Mouse (Mus musculus) lung, postnatal 0 days (tissue): ENCODE measurements at regions not wholly inside any gene's neighbourhood (a gene's known extent, or its start where the extent isn't known, plus 50 kb on each side); places are given as distances from the start of the nearest gene placed in this dataset.

Experiments
- ATAC-seq: fragments of 200-750 bp; cut with Nextera tagmentation; 2 replicates; pipeline ENCODE4 v1.8.0; 2017; ENCODE audit warnings: moderate library complexity
- DNase-seq: peaks from one replicate; pipeline ENCODE4 v3.0.0-alpha.2; 2016; ENCODE audit warnings: low spot score
- H3K27ac ChIP-seq: fragments of 300-500 bp; sonication (generic); 2 replicates; pipeline ENCODE4 v1.5.1; 2014; ENCODE audit warnings: antibody characterized with exemption, mild to moderate bottlenecking, low read length, mixed read lengths
- H3K27me3 ChIP-seq: fragments of 300-500 bp; sonication (generic); replicated peaks from 2 replicates; pipeline ENCODE4 v1.6.1; 2014; ENCODE audit warnings: low read length, mixed read lengths; ENCODE audit not compliant: insufficient read depth
- H3K36me3 ChIP-seq: fragments of 300-500 bp; sonication (generic); 2 replicates; pipeline ENCODE4 v1.6.1; 2014; ENCODE audit warnings: low read length, mixed read lengths; ENCODE audit not compliant: insufficient read depth
- H3K4me1 ChIP-seq: fragments of 300-500 bp; sonication (generic); 2 replicates; pipeline ENCODE4 v1.6.1; 2014; ENCODE audit warnings: antibody characterized with exemption, low read depth, low read length, mixed read lengths; ENCODE audit not compliant: insufficient read depth
- H3K4me2 ChIP-seq: fragments of 300-500 bp; sonication (generic); replicated peaks from 2 replicates; pipeline ENCODE4 v1.6.1; 2014; ENCODE audit warnings: low read depth, mild to moderate bottlenecking, low read length, moderate library complexity, mixed read lengths
- H3K4me3 ChIP-seq: fragments of 300-500 bp; sonication (generic); 2 replicates; pipeline ENCODE4 v1.5.1; 2014; ENCODE audit warnings: low read depth, low read length
- H3K9ac ChIP-seq: fragments of 300-500 bp; sonication (generic); replicated peaks from 2 replicates; pipeline ENCODE4 v1.6.1; 2014; ENCODE audit warnings: low read depth, mild to moderate bottlenecking
- H3K9me3 ChIP-seq: fragments of 300-500 bp; sonication (generic); 2 replicates; pipeline ENCODE4 v1.6.1; 2016; ENCODE audit warnings: low read length, mixed read lengths
- CTCF ChIP-seq: IDR thresholded peaks from 2 replicates; pipeline ENCODE4 v1.5.1; 2016; ENCODE audit warnings: antibody characterized with exemption, mild to moderate bottlenecking
- EP300 ChIP-seq: IDR thresholded peaks from 2 replicates; pipeline ENCODE4 v1.6.1; 2016; ENCODE audit warnings: antibody characterized with exemption, mild to moderate bottlenecking, control low read depth
- WGBS: fragments of 180-500 bp; shearing (Covaris S2); extraction: QIAGEN DNeasy Blood & Tissue Kit; methylation state at CpG from one replicate; pipeline ENCODE4 v1.1.7; 2014; 5-methylcytosine and 5-hydroxymethylcytosine counted together

GRCm38 (mm10) chr5:75869535-75869934 is 108.7 kb downstream of the Kdr start:
- Histone ChIP-seq H3K27ac (no peak overlapping the region), H3K9me3 (no peaks in the 10 kb centered on the region), H3K4me1 (no peaks in the 10 kb centered on the region), H3K27me3 (no peaks in the 10 kb centered on the region), H3K36me3 (no peaks in the 10 kb centered on the region), H3K4me3 (no peak overlapping the region), H3K4me2 (no peak overlapping the region), H3K9ac (no peak overlapping the region)
- ATAC-seq = no peak
- TF ChIP-seq EP300 (no peak), CTCF (no peak)
- WGBS = 75% methylated on average over 4 of the region's 4 CpGs
- no peak for DNase-seq

- 89% methylated on average over 6 of the region's 6 CpGs for WGBS
- H3K9ac ChIP-seq = no peak overlapping the region
- ATAC-seq = no peak
- DNase-seq = no peak
- no peaks in the 10 kb centered on the region for H3K4me1 ChIP-seq
- H3K27me3 ChIP-seq = no peaks in the 10 kb centered on the region
- no peak overlapping the region for H3K27ac ChIP-seq
- no peaks in the 10 kb centered on the region for H3K9me3 ChIP-seq
- no peak overlapping the region for H3K4me2 ChIP-seq
- TF ChIP-seq EP300 = no peak
- no peak for TF ChIP-seq CTCF
- H3K36me3 ChIP-seq = no peaks in the 10 kb centered on the region
- H3K4me3 ChIP-seq = no peak overlapping the region
Measured at GRCm38 (mm10) chr5:75865096-75865495, 113.2 kb downstream of the Kdr start.

GRCm38 (mm10) chr5:75863358-75863757 is 114.9 kb downstream of the Kdr start:
- no peak for DNase-seq
- Histone ChIP-seq H3K27ac (no peak overlapping the region), H3K9me3 (no peaks in the 10 kb centered on the region), H3K36me3 (no peaks in the 10 kb centered on the region), H3K4me2 (no peak overlapping the region), H3K9ac (no peak overlapping the region), H3K4me3 (no peak overlapping the region), H3K27me3 (no peaks in the 10 kb centered on the region), H3K4me1 (no peaks in the 10 kb centered on the region)
- WGBS = 56% methylated on average over 6 of the region's 6 CpGs
- no peak for TF ChIP-seq EP300
- TF ChIP-seq CTCF = no peak
- ATAC-seq = no peak

GRCm38 (mm10) chr5:75862630-75862991 is 115.6 kb downstream of the Kdr start:
- TF ChIP-seq EP300 = no peak
- TF ChIP-seq CTCF = peak; percentile 91
- no peak overlapping the region for H3K4me2 ChIP-seq
- H3K27me3 ChIP-seq = no peaks in the 10 kb centered on the region
- no peak overlapping the region for H3K27ac ChIP-seq
- DNase-seq (peak; percentile 72), ATAC-seq (no peak; the same call in 1 of the 2 replicates)
- H3K36me3 ChIP-seq = no peaks in the 10 kb centered on the region
- WGBS = 17% methylated on average over 8 of the region's 8 CpGs
- H3K4me3 ChIP-seq = no peak overlapping the region
- no peaks in the 10 kb centered on the region for H3K4me1 ChIP-seq
- no peak overlapping the region for H3K9ac ChIP-seq
- H3K9me3 ChIP-seq = no peaks in the 10 kb centered on the region

DNA sequence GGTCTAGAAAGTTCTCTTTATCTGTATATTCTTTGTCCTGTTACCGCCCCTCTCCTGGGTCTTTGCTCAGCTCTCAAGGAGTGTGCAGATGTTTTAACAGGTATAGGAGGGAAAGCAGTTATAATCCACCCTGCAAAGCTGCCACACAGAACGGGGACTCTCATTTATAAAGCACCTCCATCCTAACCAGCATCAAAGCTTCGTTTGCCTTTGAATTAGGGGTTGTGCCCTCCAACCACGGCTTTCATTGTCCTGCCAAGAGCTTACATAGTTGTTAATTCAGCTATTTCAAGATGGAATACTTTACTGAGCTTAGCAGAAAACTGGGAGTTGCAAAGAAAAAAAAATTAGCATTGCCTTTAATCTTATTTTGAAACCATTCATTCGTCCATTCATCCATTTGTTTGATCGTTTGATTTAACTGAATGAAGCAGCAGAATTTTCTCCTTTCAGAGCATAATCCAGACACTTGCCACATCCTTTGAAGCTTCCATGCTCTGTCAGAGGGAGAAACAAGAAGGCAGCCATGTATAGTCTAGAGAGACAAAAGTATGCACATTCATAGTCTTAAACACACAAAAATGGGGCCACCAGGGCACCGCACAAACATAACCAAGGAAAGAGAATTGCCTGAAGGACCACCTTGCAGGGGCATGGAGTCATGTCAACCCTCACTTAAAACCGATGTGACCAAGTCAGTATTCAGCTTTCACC is 116.2 kb downstream of the Kdr start:
- no peaks in the 10 kb centered on the region for H3K4me1 ChIP-seq
- no peaks in the 10 kb centered on the region for H3K9me3 ChIP-seq
- H3K4me3 ChIP-seq = no peak overlapping the region
- no peak overlapping the region for H3K9ac ChIP-seq
- no peak overlapping the region for H3K27ac ChIP-seq
- no peak for DNase-seq
- no peaks in the 10 kb centered on the region for H3K27me3 ChIP-seq
- H3K36me3 ChIP-seq = no peaks in the 10 kb centered on the region
- H3K4me2 ChIP-seq = no peak overlapping the region
- 47% methylated on average over 8 of the region's 8 CpGs for WGBS
- TF ChIP-seq EP300 = no peak
- TF ChIP-seq CTCF = no peak
- no peak for ATAC-seq

DNA sequence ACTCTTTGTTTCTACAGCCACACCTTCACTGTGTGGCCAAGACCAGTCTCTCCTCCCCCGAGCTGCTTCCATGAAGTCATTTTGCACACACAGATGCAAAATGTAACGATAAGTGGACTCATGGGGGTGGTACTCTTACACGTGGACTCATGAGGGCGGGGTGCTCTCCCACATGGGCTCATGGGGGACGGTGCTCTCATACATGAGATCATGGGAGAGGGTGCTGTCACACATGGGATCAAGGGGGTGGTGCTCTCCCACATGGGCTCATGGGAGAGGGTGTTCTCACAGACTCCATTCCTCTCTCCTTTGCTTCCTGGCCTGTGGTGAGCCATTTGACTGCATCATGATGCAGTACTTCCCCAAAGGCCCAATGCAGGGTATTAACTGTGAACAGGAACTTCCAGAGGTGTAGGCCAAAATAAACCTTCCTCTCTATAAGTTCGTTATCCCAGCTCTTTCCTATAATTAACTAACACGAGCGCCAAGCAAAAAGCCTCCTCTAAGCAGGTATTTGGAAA is 118.9 kb downstream of the Kdr start:
- no peaks in the 10 kb centered on the region for H3K27me3 ChIP-seq
- DNase-seq (no peak), ATAC-seq (no peak)
- H3K9me3 ChIP-seq = no peaks in the 10 kb centered on the region
- no peak for TF ChIP-seq EP300
- TF ChIP-seq CTCF = no peak
- no peak overlapping the region for H3K27ac ChIP-seq
- H3K4me2 ChIP-seq = no peak overlapping the region
- WGBS = 83% methylated on average over 8 of the region's 8 CpGs
- H3K36me3 ChIP-seq = no peaks in the 10 kb centered on the region
- no peak overlapping the region for H3K4me3 ChIP-seq
- no peaks in the 10 kb centered on the region for H3K4me1 ChIP-seq
- H3K9ac ChIP-seq = no peak overlapping the region

GRCm38 (mm10) chr5:75850855-75851254 is 127.4 kb downstream of the Kdr start:
- 71% methylated on average over 4 of the region's 4 CpGs for WGBS
- no peak for ATAC-seq
- no peaks in the 10 kb centered on the region for H3K36me3 ChIP-seq
- no peak overlapping the region for H3K9ac ChIP-seq
- no peak overlapping the region for H3K4me2 ChIP-seq
- no peak overlapping the region for H3K4me3 ChIP-seq
- no peaks in the 10 kb centered on the region for H3K4me1 ChIP-seq
- no peak for TF ChIP-seq EP300
- DNase-seq = no peak
- H3K27ac ChIP-seq = no peak overlapping the region
- H3K27me3 ChIP-seq = no peaks in the 10 kb centered on the region
- H3K9me3 ChIP-seq = no peaks in the 10 kb centered on the region
